Mouse (Mus musculus) hindbrain, embryonic 11.5 days (tissue): ENCODE measurements around the gene Hnrnph2. TPM values are rescaled to one million over a fixed set of nuclear protein-coding genes. Genes with fewer than 3 reads are reported as not detected.

Experiments
- ATAC-seq: fragments of 200-750 bp; cut with Nextera tagmentation; 2 replicates; pipeline ENCODE4 v1.8.0; 2017; ENCODE audit warnings: mild to moderate bottlenecking, moderate TSS enrichment, moderate library complexity; ENCODE audit not compliant: low FRiP score
- DNase-seq: peaks from one replicate; pipeline ENCODE4 v3.0.0-alpha.2; 2015; ENCODE audit warnings: low spot score
- H3K27ac ChIP-seq: fragments of 300-500 bp; sonication (generic); 2 replicates; pipeline ENCODE4 v1.5.1; 2014; ENCODE audit warnings: mild to moderate bottlenecking, low read depth, low read length
- H3K27me3 ChIP-seq: fragments of 300-500 bp; sonication (generic); 2 replicates; pipeline ENCODE4 v1.6.1; 2014; ENCODE audit warnings: mild to moderate bottlenecking, low read length, moderate library complexity, mixed read lengths; ENCODE audit not compliant: control insufficient read depth, insufficient read depth
- H3K36me3 ChIP-seq: fragments of 300-500 bp; sonication (generic); 2 replicates; pipeline ENCODE4 v1.6.1; 2014; ENCODE audit warnings: mild to moderate bottlenecking, low read length, moderate library complexity, mixed read lengths; ENCODE audit not compliant: control insufficient read depth, insufficient read depth
- H3K4me1 ChIP-seq: fragments of 300-500 bp; sonication (generic); replicated peaks from 2 replicates; pipeline ENCODE4 v1.6.1; 2014; ENCODE audit warnings: low read length, mixed read lengths; ENCODE audit not compliant: control insufficient read depth, insufficient read depth
- H3K4me2 ChIP-seq: fragments of 300-500 bp; sonication (generic); replicated peaks from 2 replicates; pipeline ENCODE4 v1.6.1; 2014; ENCODE audit warnings: mild to moderate bottlenecking, low read depth, low read length
- H3K4me3 ChIP-seq: fragments of 300-500 bp; sonication (generic); 2 replicates; pipeline ENCODE4 v1.5.1; 2014; ENCODE audit warnings: low read depth, low read length
- H3K9ac ChIP-seq: fragments of 300-500 bp; sonication (generic); 2 replicates; pipeline ENCODE4 v1.6.1; 2014; ENCODE audit warnings: low read depth, low read length
- H3K9me3 ChIP-seq: fragments of 300-500 bp; sonication (generic); 2 replicates; pipeline ENCODE4 v1.6.1; 2016; ENCODE audit warnings: low read length; ENCODE audit not compliant: control insufficient read depth
- WGBS: fragments of 180-500 bp; shearing (Covaris S2); extraction: QIAGEN DNeasy Blood & Tissue Kit; methylation state at CpG from one replicate; pipeline ENCODE4 v1.1.7; 2014; 5-methylcytosine and 5-hydroxymethylcytosine counted together
- polyA plus RNA-seq: library from polyadenylated mRNA; unstranded; fragments of >200 nt; fragmentation: Nextera tagmentation; extraction: Ambion mirVana; gene quantifications from 2 replicates; pipeline ENCODE4 v1.2.1, GENCODE M21; 2014

Hnrnph2 gene
- polyA plus RNA-seq, 1 experiment from 2014 or later, result 127 TPM

- H3K4me3 ChIP-seq, result no peak overlapping the region
- no peaks in the 10 kb centered on the region for H3K4me1 ChIP-seq
- no peak for DNase-seq
- H3K27me3 ChIP-seq, result no peaks in the 10 kb centered on the region
- H3K9me3 ChIP-seq, result no peaks in the 10 kb centered on the region
- H3K9ac ChIP-seq, result no peak overlapping the region
- H3K27ac ChIP-seq, result no peak overlapping the region
- WGBS, result 47% methylated on average over 4 of the region's 4 CpGs
- H3K4me2 ChIP-seq, result no peak overlapping the region
- no peak for ATAC-seq
- H3K36me3 ChIP-seq, result no peaks in the 10 kb centered on the region
Measured at GRCm38 (mm10) chrX:134609472-134609871, 8.5 kb downstream of the Hnrnph2 start.

GRCm38 (mm10) chrX:134610984-134611383, 10.0 kb downstream of the Hnrnph2 start:
- H3K4me2 ChIP-seq, result no peak overlapping the region
- no peaks in the 10 kb centered on the region for H3K27me3 ChIP-seq
- 88% methylated on average over 4 of the region's 4 CpGs for WGBS
- no peaks in the 10 kb centered on the region for H3K4me1 ChIP-seq
- no peaks in the 10 kb centered on the region for H3K36me3 ChIP-seq
- H3K9me3 ChIP-seq, result no peaks in the 10 kb centered on the region
- H3K9ac ChIP-seq, result no peak overlapping the region
- H3K4me3 ChIP-seq, result no peak overlapping the region
- no peak overlapping the region for H3K27ac ChIP-seq
- no peak for DNase-seq
- ATAC-seq, result no peak

GRCm38 (mm10) chrX:134612285-134612959, 11.4 kb downstream of the Hnrnph2 start:
- ATAC-seq (peak; percentile 90), DNase-seq (peak; percentile 68)
- peak overlapping the region; percentile 39 for H3K4me2 ChIP-seq
- no peaks in the 10 kb centered on the region for H3K27me3 ChIP-seq
- 0 out of 2 replicates have a peak overlapping the region, but pooled peaks have one; percentile 13 for H3K4me3 ChIP-seq
- H3K36me3 ChIP-seq, result no peaks in the 10 kb centered on the region
- peak overlapping the region; percentile 72 for H3K27ac ChIP-seq
- H3K4me1 ChIP-seq, result no peaks in the 10 kb centered on the region
- WGBS, result 17% methylated on average over 14 of the region's 15 CpGs
- peak overlapping the region; percentile 19; the same call in 1 of the 2 replicates for H3K9ac ChIP-seq
- no peaks in the 10 kb centered on the region for H3K9me3 ChIP-seq

GRCm38 (mm10) chrX:134614306-134614705, 13.3 kb downstream of the Hnrnph2 start:
- H3K9ac ChIP-seq, result no peak overlapping the region
- no peak overlapping the region for H3K4me3 ChIP-seq
- H3K4me2 ChIP-seq, result no peak overlapping the region
- H3K9me3 ChIP-seq, result no peaks in the 10 kb centered on the region
- ATAC-seq (no peak), DNase-seq (peak; percentile 15)
- H3K27ac ChIP-seq, result no peak overlapping the region
- no peaks in the 10 kb centered on the region for H3K4me1 ChIP-seq
- WGBS, result 69% methylated on average over 2 of the region's 2 CpGs
- no peaks in the 10 kb centered on the region for H3K27me3 ChIP-seq
- H3K36me3 ChIP-seq, result no peaks in the 10 kb centered on the region

- peak; percentile 30 for DNase-seq
- H3K27me3 ChIP-seq, result no peaks in the 10 kb centered on the region; the same call in 1 of the 2 replicates
- H3K27ac ChIP-seq, result 0 out of 2 replicates have a peak overlapping the region, but pooled peaks have one; percentile 36
- no peak overlapping the region for H3K4me3 ChIP-seq
- H3K4me2 ChIP-seq, result no peak overlapping the region
- H3K36me3 ChIP-seq, result no peaks in the 10 kb centered on the region
- peak; percentile 69 for ATAC-seq
- H3K9ac ChIP-seq, result no peak overlapping the region; the same call in 1 of the 2 replicates
- H3K9me3 ChIP-seq, result no peaks in the 10 kb centered on the region
- H3K4me1 ChIP-seq, result no peaks in the 10 kb centered on the region
- 33% methylated on average over 9 of the region's 9 CpGs for WGBS
Measured at GRCm38 (mm10) chrX:134619695-134620094, 18.7 kb downstream of the Hnrnph2 start.

- Histone ChIP-seq H3K4me2 (no peak overlapping the region), H3K9ac (no peak overlapping the region; the same call in 1 of the 2 replicates), H3K36me3 (no peaks in the 10 kb centered on the region), H3K27me3 (no peaks in the 10 kb centered on the region; the same call in 1 of the 2 replicates), H3K9me3 (no peaks in the 10 kb centered on the region), H3K4me1 (no peaks in the 10 kb centered on the region), H3K4me3 (no peak overlapping the region), H3K27ac (peak overlapping the region; percentile 60)
- 37% methylated on average over 8 of the region's 8 CpGs for WGBS
- DNase-seq, result peak; percentile 19
- peak; percentile 35; the same call in 1 of the 2 replicates for ATAC-seq
Measured at GRCm38 (mm10) chrX:134620254-134620865, 19.4 kb downstream of the Hnrnph2 start.

GRCm38 (mm10) chrX:134621685-134622084, 20.7 kb downstream of the Hnrnph2 start:
- DNase-seq, result no peak
- no peak for ATAC-seq
- Histone ChIP-seq H3K27ac (no peak overlapping the region), H3K9me3 (no peaks in the 10 kb centered on the region), H3K9ac (no peak overlapping the region), H3K36me3 (no peaks in the 10 kb centered on the region), H3K4me1 (no peaks in the 10 kb centered on the region), H3K4me2 (no peak overlapping the region), H3K27me3 (no peaks in the 10 kb centered on the region; the same call in 1 of the 2 replicates), H3K4me3 (no peak overlapping the region)
- 73% methylated on average over 3 of the region's 3 CpGs for WGBS

- Histone ChIP-seq H3K27ac (no peak overlapping the region), H3K4me2 (no peak overlapping the region)
- WGBS, result 89% methylated on average over 4 of the region's 4 CpGs
Measured at GRCm38 (mm10) chrX:134623350-134623749, 22.4 kb downstream of the Hnrnph2 start.

More at GRCm38 (mm10) chrX:134623350-134623749, 22.4 kb downstream of the Hnrnph2 start:
- no peak for ATAC-seq
- no peak for DNase-seq
- Histone ChIP-seq H3K4me3 (no peak overlapping the region), H3K36me3 (no peaks in the 10 kb centered on the region), H3K9me3 (no peaks in the 10 kb centered on the region), H3K4me1 (no peaks in the 10 kb centered on the region), H3K27me3 (no peaks in the 10 kb centered on the region; the same call in 1 of the 2 replicates), H3K9ac (no peak overlapping the region)
